Mouse (Mus musculus): ENCODE measurements around the gene Gm45062. TPM values are rescaled to one million over a fixed set of nuclear protein-coding genes. Genes with fewer than 3 reads are reported as not detected.

The Gm45062 gene
- polyA plus RNA-seq, 1 experiment from 2014 or later = 2.1 TPM

DNA sequence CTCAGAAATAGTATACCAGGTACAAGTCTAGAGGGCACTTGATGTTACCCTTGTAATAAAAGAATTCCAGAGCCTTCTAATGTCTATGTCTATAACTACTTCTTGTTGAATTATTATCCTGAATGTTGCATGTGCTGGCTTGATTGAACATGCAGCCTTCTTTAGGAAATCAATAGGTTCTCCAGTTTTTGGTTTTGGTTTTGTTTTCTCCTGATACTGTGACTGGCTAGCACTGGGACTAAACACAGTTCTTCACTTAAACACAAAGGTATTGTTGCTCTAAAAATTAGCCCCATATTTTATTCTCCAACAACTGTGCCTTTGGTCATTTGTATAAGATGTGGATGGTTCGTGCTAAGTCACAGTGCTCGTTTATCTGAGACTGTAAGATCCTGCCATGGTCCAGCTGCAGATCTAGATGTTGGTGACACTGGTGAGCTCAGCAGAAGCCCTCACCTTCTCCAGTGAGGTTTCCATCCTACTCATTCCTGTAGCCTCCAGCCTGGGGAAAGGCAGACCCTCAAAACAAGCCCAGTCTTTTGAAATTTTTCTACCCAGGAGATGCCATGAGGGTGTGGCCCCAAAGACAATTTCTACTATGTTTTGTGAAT, 89.9 kb downstream of the Gm45062 start:
- Histone ChIP-seq H3K27me3 (replicated peaks; ENCODE audit: insufficient read depth, low read length) (no peaks in the 10 kb centered on the region), H3K4me3 (ENCODE audit: low read depth, low read length) (no peak overlapping the region), H3K4me2 (replicated peaks; ENCODE audit: low read depth, low read length) (no peak overlapping the region), H3K9me3 (ENCODE audit: low read length) (no peaks in the 10 kb centered on the region), H3K27ac (ENCODE audit: low read length) (no peak overlapping the region), H3K9ac (replicated peaks; ENCODE audit: low read depth) (no peak overlapping the region), H3K36me3 (ENCODE audit: insufficient read depth, low read length) (no peaks in the 10 kb centered on the region), H3K4me1 (ENCODE audit: insufficient read depth, low read depth, low read length) (peaks cover 4% of the 10 kb centered on the region; the same call in 1 of the 2 replicates)
- no peak for DNase-seq (ENCODE audit: low spot score)
- TF ChIP-seq EP300 (IDR thresholded peaks at IDR 0.05) (no peak), CTCF (IDR thresholded peaks at IDR 0.05) (no peak)
- WGBS = 82% methylated on average over 2 of the region's 2 CpGs
- no peak for ATAC-seq

DNA sequence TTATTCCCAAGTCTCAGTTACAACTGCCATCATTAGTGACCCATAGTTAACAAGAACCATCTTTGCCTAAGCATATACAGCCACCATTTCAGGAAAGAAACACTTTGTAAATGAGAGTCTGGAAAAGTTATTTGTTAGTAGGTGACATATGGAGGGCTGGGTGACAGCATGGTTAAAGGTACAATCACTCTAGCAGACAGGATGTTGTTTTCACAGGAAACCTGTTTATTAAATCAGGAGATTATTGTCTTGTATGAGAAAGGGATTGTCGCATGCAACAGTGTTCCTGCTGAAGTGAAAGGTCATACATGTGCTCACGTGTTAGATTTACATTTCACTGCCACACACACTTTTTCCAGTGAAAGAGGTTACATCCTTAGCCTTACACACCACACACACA, 92.3 kb downstream of the Gm45062 start:
- Histone ChIP-seq H3K27me3 (replicated peaks; ENCODE audit: insufficient read depth, low read length) (no peaks in the 10 kb centered on the region), H3K27ac (ENCODE audit: low read length) (no peak overlapping the region), H3K9me3 (ENCODE audit: low read length) (no peaks in the 10 kb centered on the region), H3K4me3 (ENCODE audit: low read depth, low read length) (no peak overlapping the region), H3K4me1 (ENCODE audit: insufficient read depth, low read depth, low read length) (no peaks in the 10 kb centered on the region), H3K9ac (replicated peaks; ENCODE audit: low read depth) (no peak overlapping the region), H3K36me3 (ENCODE audit: insufficient read depth, low read length) (no peaks in the 10 kb centered on the region), H3K4me2 (replicated peaks; ENCODE audit: low read depth, low read length) (no peak overlapping the region)
- no peak for TF ChIP-seq EP300 (IDR thresholded peaks at IDR 0.05)
- ATAC-seq (no peak), DNase-seq (ENCODE audit: low spot score) (no peak)
- WGBS = 73% methylated on average over 2 of the region's 2 CpGs

DNA sequence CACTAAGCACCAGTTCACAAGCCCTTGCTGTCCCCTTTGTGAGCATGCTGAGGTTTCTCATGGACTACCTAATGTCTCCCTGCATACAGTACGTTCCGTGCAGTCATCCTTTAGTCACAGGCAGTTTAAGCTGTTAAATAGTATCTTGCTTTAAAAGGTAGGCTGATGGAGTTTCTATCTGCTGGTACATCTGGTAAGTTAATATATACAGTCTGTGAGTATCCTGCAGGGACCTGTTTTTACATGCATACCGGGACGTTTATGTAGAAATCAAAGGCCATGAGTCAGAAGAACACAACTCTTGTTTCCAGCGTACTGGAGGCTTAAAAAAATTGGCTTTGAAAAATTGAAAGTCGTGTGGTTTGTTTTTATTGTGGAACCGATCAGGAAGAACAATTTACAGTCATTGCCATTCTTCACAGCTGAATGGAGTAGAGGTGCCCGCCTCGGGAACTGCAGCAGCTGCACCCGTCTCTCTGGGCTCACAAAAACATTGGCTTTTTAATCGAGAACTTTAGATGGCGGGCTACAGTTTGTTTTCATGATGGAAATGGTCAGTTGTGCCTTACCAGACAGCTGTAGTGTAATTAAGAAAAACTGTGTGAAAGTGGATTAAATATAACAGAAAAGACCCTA, 93.4 kb downstream of the Gm45062 start:
- H3K27ac ChIP-seq (ENCODE audit: low read length) = no peak overlapping the region
- H3K4me3 ChIP-seq (ENCODE audit: low read depth, low read length) = no peak overlapping the region
- no peaks in the 10 kb centered on the region for H3K9me3 ChIP-seq (ENCODE audit: low read length)
- DNase-seq (ENCODE audit: low spot score) (no peak), ATAC-seq (no peak)
- WGBS = 65% methylated on average over 12 of the region's 12 CpGs
- no peaks in the 10 kb centered on the region for H3K36me3 ChIP-seq (ENCODE audit: insufficient read depth, low read length)
- no peaks in the 10 kb centered on the region for H3K4me1 ChIP-seq (ENCODE audit: insufficient read depth, low read depth, low read length)
- H3K27me3 ChIP-seq (replicated peaks; ENCODE audit: insufficient read depth, low read length) = no peaks in the 10 kb centered on the region
- TF ChIP-seq CTCF (IDR thresholded peaks at IDR 0.05) (no peak), EP300 (IDR thresholded peaks at IDR 0.05) (no peak)
- H3K9ac ChIP-seq (replicated peaks; ENCODE audit: low read depth) = no peak overlapping the region
- no peak overlapping the region for H3K4me2 ChIP-seq (replicated peaks; ENCODE audit: low read depth, low read length)

DNA sequence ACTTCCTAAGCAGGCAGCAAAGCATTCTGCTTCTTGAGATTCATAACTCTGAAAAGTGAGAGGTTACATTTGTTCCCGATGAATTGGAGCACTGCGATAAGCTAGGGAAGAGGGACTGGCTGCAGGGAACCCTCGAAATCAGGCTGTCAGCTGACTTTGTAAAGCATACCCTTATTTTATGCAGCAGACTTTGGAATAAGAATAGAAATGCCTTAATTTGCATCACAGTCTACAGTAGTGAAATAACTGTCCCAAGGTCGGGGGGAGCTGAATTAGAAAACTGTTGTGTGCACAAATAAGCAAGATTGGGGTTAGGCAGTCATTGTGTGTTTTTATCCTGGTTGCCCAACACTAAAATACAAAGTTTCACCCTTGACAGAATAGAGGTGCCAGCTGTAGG, 94.2 kb downstream of the Gm45062 start:
- Histone ChIP-seq H3K4me3 (ENCODE audit: low read depth, low read length) (no peak overlapping the region), H3K4me1 (ENCODE audit: insufficient read depth, low read depth, low read length) (no peaks in the 10 kb centered on the region), H3K27me3 (replicated peaks; ENCODE audit: insufficient read depth, low read length) (no peaks in the 10 kb centered on the region), H3K27ac (ENCODE audit: low read length) (no peak overlapping the region), H3K9me3 (ENCODE audit: low read length) (no peaks in the 10 kb centered on the region), H3K36me3 (ENCODE audit: insufficient read depth, low read length) (no peaks in the 10 kb centered on the region), H3K9ac (replicated peaks; ENCODE audit: low read depth) (no peak overlapping the region), H3K4me2 (replicated peaks; ENCODE audit: low read depth, low read length) (no peak overlapping the region)
- TF ChIP-seq CTCF (IDR thresholded peaks at IDR 0.05) (no peak), EP300 (IDR thresholded peaks at IDR 0.05) (no peak)
- 74% methylated on average over 4 of the region's 4 CpGs for WGBS
- no peak for DNase-seq (ENCODE audit: low spot score)
- ATAC-seq = no peak

GRCm38 (mm10) chr6:8354846-8355245, 95.6 kb downstream of the Gm45062 start:
- no peaks in the 10 kb centered on the region for H3K27me3 ChIP-seq (replicated peaks; ENCODE audit: insufficient read depth, low read length)
- no peak overlapping the region for H3K9ac ChIP-seq (replicated peaks; ENCODE audit: low read depth)
- WGBS = 87% methylated on average over 4 of the region's 4 CpGs
- H3K9me3 ChIP-seq (ENCODE audit: low read length) = no peaks in the 10 kb centered on the region
- DNase-seq (ENCODE audit: low spot score) (no peak), ATAC-seq (no peak)
- no peaks in the 10 kb centered on the region for H3K36me3 ChIP-seq (ENCODE audit: insufficient read depth, low read length)
- no peak overlapping the region for H3K4me2 ChIP-seq (replicated peaks; ENCODE audit: low read depth, low read length)
- no peak overlapping the region for H3K27ac ChIP-seq (ENCODE audit: low read length)
- no peak overlapping the region for H3K4me3 ChIP-seq (ENCODE audit: low read depth, low read length)
- TF ChIP-seq CTCF (IDR thresholded peaks at IDR 0.05) = no peak
- TF ChIP-seq EP300 (IDR thresholded peaks at IDR 0.05) = no peak
- H3K4me1 ChIP-seq (ENCODE audit: insufficient read depth, low read depth, low read length) = no peaks in the 10 kb centered on the region

DNA sequence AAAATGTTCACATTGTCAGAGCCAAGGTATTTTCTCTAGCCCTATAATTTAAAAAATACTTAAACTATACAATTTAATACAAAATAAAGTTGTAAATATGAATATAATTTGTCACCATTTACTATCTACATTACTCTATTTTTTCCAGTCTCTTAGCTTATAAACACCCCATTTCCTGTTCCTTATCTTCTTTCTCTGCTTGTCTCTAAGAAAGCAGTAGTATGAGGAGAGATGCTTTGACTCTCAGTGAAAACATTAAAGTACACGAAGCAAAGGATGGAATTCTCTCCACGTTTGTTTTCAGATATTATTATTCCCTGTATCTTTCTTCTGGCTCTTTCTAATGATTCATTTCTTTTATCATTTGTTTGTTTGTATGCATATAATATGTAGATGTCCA, 99.0 kb downstream of the Gm45062 start:
- Histone ChIP-seq H3K36me3 (ENCODE audit: insufficient read depth, low read length) (no peaks in the 10 kb centered on the region), H3K4me3 (ENCODE audit: low read depth, low read length) (no peak overlapping the region), H3K4me1 (ENCODE audit: insufficient read depth, low read depth, low read length) (no peaks in the 10 kb centered on the region), H3K9ac (replicated peaks; ENCODE audit: low read depth) (no peak overlapping the region), H3K9me3 (ENCODE audit: low read length) (no peaks in the 10 kb centered on the region), H3K4me2 (replicated peaks; ENCODE audit: low read depth, low read length) (no peak overlapping the region), H3K27me3 (replicated peaks; ENCODE audit: insufficient read depth, low read length) (no peaks in the 10 kb centered on the region), H3K27ac (ENCODE audit: low read length) (no peak overlapping the region)
- no peak for DNase-seq (ENCODE audit: low spot score)
- no peak for TF ChIP-seq CTCF (IDR thresholded peaks at IDR 0.05)
- TF ChIP-seq EP300 (IDR thresholded peaks at IDR 0.05) = no peak
- WGBS = 31% methylated on average over 2 of the region's 2 CpGs
- no peak for ATAC-seq
